15 mouse cellular contexts compared by ENCODE assay signal in the genomic region with DNA sequence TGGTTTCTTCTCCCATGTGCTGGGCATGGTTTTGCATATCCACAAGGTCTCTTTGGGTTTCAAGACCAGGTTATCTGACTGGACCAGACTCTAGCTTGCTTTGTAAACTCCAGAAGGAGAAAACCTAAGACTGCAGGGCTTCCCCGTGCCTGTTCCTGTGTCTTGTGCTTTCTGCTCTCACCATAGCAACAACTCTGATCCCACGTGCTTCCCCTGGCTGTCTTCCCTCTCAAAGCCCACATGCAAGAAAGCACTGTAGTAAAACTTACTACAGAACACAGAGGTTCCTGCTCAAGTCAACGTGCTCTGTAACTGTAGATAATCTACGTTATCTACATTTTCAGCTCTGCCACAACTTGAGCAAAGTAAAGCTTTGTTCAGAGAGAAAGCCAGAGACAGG. TPM values are rescaled to one million over a fixed set of nuclear protein-coding genes. Genes with fewer than 3 reads are reported as not detected.
A peak's percentile ranks its signal among the peaks of the same experiment; 100 is the strongest.
DNase-seq lines count a peak whose midpoint lies in the region; ATAC-seq lines count a peak whose summit lies in the region.
"Had no signal": no experiment of that assay in that cellular context is flagged by ENCODE, and none has a peak within 500 bp of the region (broad histone marks: within the 10 kb centered on the region; RNA-seq: fewer than 3 reads in every experiment).

No protein-coding gene starts in this region.

- H3K27me3 ChIP-seq in embryonic facial prominence, embryonic 10.5 days (replicated peaks; ENCODE audit: low read depth, poor library complexity, severe bottlenecking) = no peaks in the 10 kb centered on the region
- no peaks in the 10 kb centered on the region for H3K27me3 ChIP-seq in forebrain, embryonic 16.5 days (replicated peaks; ENCODE audit: control insufficient read depth, insufficient read depth, low read length)
- H3K27me3 ChIP-seq: embryonic facial prominence, embryonic 13.5 days had no signal

- 79% methylated on average over 4 of the region's 4 CpGs for WGBS in embryonic facial prominence, embryonic 10.5 days
- WGBS in forebrain, embryonic 16.5 days = 75% methylated on average over 4 of the region's 4 CpGs

- H3K4me1 ChIP-seq in embryonic facial prominence, embryonic 10.5 days = peaks cover 18% of the 10 kb centered on the region
- H3K4me1 ChIP-seq in forebrain, embryonic 16.5 days (replicated peaks; ENCODE audit: control insufficient read depth, insufficient read depth, low read length) = peaks cover 14% of the 10 kb centered on the region

- H3K9ac ChIP-seq in forebrain, embryonic 16.5 days (replicated peaks; ENCODE audit: low read depth, low read length) = no peak overlapping the region
- H3K9ac ChIP-seq: embryonic facial prominence, embryonic 13.5 days; hindbrain, embryonic 14.5 days; lung, embryonic 14.5 days had no signal

- H3K4me2 ChIP-seq in forebrain, embryonic 16.5 days (ENCODE audit: low read length) = no peak overlapping the region
- H3K4me2 ChIP-seq: embryonic facial prominence, embryonic 13.5 days; hindbrain, embryonic 14.5 days; lung, embryonic 14.5 days had no signal

- no peak overlapping the region for H3K27ac ChIP-seq in embryonic facial prominence, embryonic 10.5 days (replicated peaks)
- no peak overlapping the region for H3K27ac ChIP-seq in forebrain, embryonic 16.5 days (ENCODE audit: low read length)
- H3K27ac ChIP-seq: embryonic facial prominence, embryonic 13.5 days; hindbrain, embryonic 14.5 days had no signal

- H3K9me3 ChIP-seq in embryonic facial prominence, embryonic 10.5 days = no peaks in the 10 kb centered on the region
- H3K9me3 ChIP-seq in forebrain, embryonic 16.5 days (ENCODE audit: control insufficient read depth, low read length) = no peaks in the 10 kb centered on the region
- H3K9me3 ChIP-seq: embryonic facial prominence, embryonic 13.5 days had no signal

- H3K36me3 ChIP-seq in embryonic facial prominence, embryonic 10.5 days (replicated peaks) = no peaks in the 10 kb centered on the region
- no peaks in the 10 kb centered on the region for H3K36me3 ChIP-seq in forebrain, embryonic 16.5 days (ENCODE audit: control insufficient read depth, insufficient read depth)
- H3K36me3 ChIP-seq: embryonic facial prominence, embryonic 13.5 days had no signal

- peak; percentile 92 for ATAC-seq in frontal cortex, adult (ENCODE audit: low TSS enrichment)
- ATAC-seq in forebrain, embryonic 16.5 days = no peak

- DNase-seq in heart, postnatal 4 days = peak; percentile 10
- no peak for DNase-seq in heart, adult 9 months (ENCODE audit: low spot score in 2 of 2)
- peak; percentile 53 to 57 for DNase-seq in layer of hippocampus, postnatal 36 days
- peak; percentile 68 for DNase-seq in telencephalon, adult 2 months (ENCODE audit: low read depth, low spot score)
- DNase-seq in embryonic facial prominence, embryonic 10.5 days (ENCODE audit: low spot score) = no peak
- DNase-seq in lung, postnatal 25 days (ENCODE audit: low spot score) = no peak
- DNase-seq: B cell, adult 2 months; gastrocnemius, postnatal 36 days; lung, embryonic 14.5 days; spleen, adult 18-20 months had no signal

- no peak overlapping the region for H3K4me3 ChIP-seq in embryonic facial prominence, embryonic 10.5 days
- no peak overlapping the region for H3K4me3 ChIP-seq in forebrain, embryonic 16.5 days (replicated peaks; ENCODE audit: low read length)
- H3K4me3 ChIP-seq: embryonic facial prominence, embryonic 13.5 days; myocyte had no signal

RNA-seq across cellular contexts. Expression of gene Ankrd55, which starts 4.2 kb away (rescaled TPM):
- total RNA-seq in heart, postnatal 4 days (2021) = not detected
- 1 to 10 TPM; 3.3 to 3.5 TPM for total RNA-seq in layer of hippocampus, postnatal 36 days (2021)
- 0.33 and 0.49 TPM in 2 replicates for polyA plus RNA-seq in embryonic facial prominence, embryonic 10.5 days (2016; fragmentation: Nextera tagmentation; extraction: Ambion mirVana)
- polyA plus RNA-seq in forebrain, embryonic 16.5 days (2015; fragmentation: Nextera tagmentation; extraction: Ambion mirVana) = 3.2 and 4.9 TPM in 2 replicates
- total RNA-seq: gastrocnemius, postnatal 36 days had no signal

Comparison
In these comparisons a context has a peak if more than half of its experiments do, and no peak if none do; other contexts are left out.
1. DNase-seq: peak in heart, postnatal 4 days (single experiment), layer of hippocampus, postnatal 36 days (2 of 2) and telencephalon, adult 2 months (single experiment); none in heart, adult 9 months (0 of 2), embryonic facial prominence, embryonic 10.5 days (single experiment) and lung, postnatal 25 days (single experiment).
2. RNA of gene Ankrd55, which starts 4.2 kb away (total RNA-seq): 3.3 to 3.5 TPM in layer of hippocampus, postnatal 36 days; not detected in heart, postnatal 4 days; every median in the first group is over 4 times any median in the second.